Mouse (Mus musculus): Measurements from ENCODE around the gene Rbm7. TPM values are rescaled to one million over a fixed set of nuclear protein-coding genes. Genes with fewer than 3 reads are reported as not detected.
"Not testable (repeated sequence)": the region's sequence is repeated elsewhere in the genome, so short reads cannot be mapped to it uniquely, and the experiment has no call there.

Gene Rbm7
- 90.5 and 104 TPM in 2 replicates for polyA plus RNA-seq (2014; fragmentation: Nextera tagmentation; extraction: Ambion mirVana)

- peak within 1 kb of the TSS; percentile 82 for H3K9ac ChIP-seq (replicated peaks; ENCODE audit: low read depth, low read length)
- peaks cover 16% of the 10 kb centered on the region for H3K36me3 ChIP-seq (ENCODE audit: control insufficient read depth, insufficient read depth, low read length)
- no peaks in the 10 kb centered on the region for H3K27me3 ChIP-seq (ENCODE audit: control insufficient read depth, insufficient read depth, low read length)
- WGBS, result under 1% methylated on average over 72 of the region's 72 CpGs
- H3K9me3 ChIP-seq (ENCODE audit: control insufficient read depth, low read length), result no peaks in the 10 kb centered on the region
- H3K27ac ChIP-seq (ENCODE audit: low read depth, low read length), result peak within 1 kb of the TSS; percentile 96
- ATAC-seq (ENCODE audit: low read depth), result peak; percentile 100
- peak within 1 kb of the TSS; percentile 72 for H3K4me3 ChIP-seq (ENCODE audit: low read depth, low read length)
- H3K4me2 ChIP-seq (ENCODE audit: low read depth, low read length), result peak within 1 kb of the TSS; percentile 69
- peaks cover 16% of the 10 kb centered on the region for H3K4me1 ChIP-seq (ENCODE audit: control insufficient read depth, insufficient read depth, low read length)
Measured at GRCm38 (mm10) chr9:48494817-48495547, at the start of gene Rbm7, which contains the start of gene Gm5617. Gene Rbm7 (minus strand): TSS chr9:48495299. Gene Gm5617 (plus strand): TSS chr9:48495442.

GRCm38 (mm10) chr9:48538688-48539087 lies 43.6 kb upstream of the Rbm7 start:
- Histone ChIP-seq H3K27ac (ENCODE audit: low read depth, low read length) (peak overlapping the region; percentile 60), H3K4me3 (ENCODE audit: low read depth, low read length) (peak overlapping the region; percentile 7; the same call in 1 of the 2 replicates), H3K4me2 (ENCODE audit: low read depth, low read length) (peak overlapping the region; percentile 45), H3K4me1 (ENCODE audit: control insufficient read depth, insufficient read depth, low read length) (peaks cover 6% of the 10 kb centered on the region), H3K9me3 (ENCODE audit: control insufficient read depth, low read length) (no peaks in the 10 kb centered on the region), H3K27me3 (ENCODE audit: control insufficient read depth, insufficient read depth, low read length) (no peaks in the 10 kb centered on the region), H3K36me3 (ENCODE audit: control insufficient read depth, insufficient read depth, low read length) (no peaks in the 10 kb centered on the region), H3K9ac (replicated peaks; ENCODE audit: low read depth, low read length) (peak overlapping the region; percentile 29)
- 8% methylated on average over 12 of the region's 12 CpGs for WGBS
- peak; percentile 51 for ATAC-seq (ENCODE audit: low read depth)

- Histone ChIP-seq H3K4me3 (ENCODE audit: low read depth, low read length) (peak overlapping the region; percentile 7; the same call in 1 of the 2 replicates), H3K27me3 (ENCODE audit: control insufficient read depth, insufficient read depth, low read length) (no peaks in the 10 kb centered on the region), H3K9ac (replicated peaks; ENCODE audit: low read depth, low read length) (peak overlapping the region; percentile 29), H3K27ac (ENCODE audit: low read depth, low read length) (peak overlapping the region; percentile 60), H3K9me3 (ENCODE audit: control insufficient read depth, low read length) (no peaks in the 10 kb centered on the region), H3K4me1 (ENCODE audit: control insufficient read depth, insufficient read depth, low read length) (peaks cover 6% of the 10 kb centered on the region), H3K4me2 (ENCODE audit: low read depth, low read length) (peak overlapping the region; percentile 45), H3K36me3 (ENCODE audit: control insufficient read depth, insufficient read depth, low read length) (no peaks in the 10 kb centered on the region)
- 3% methylated on average over 17 of the region's 17 CpGs for whole genome bisulfite sequencing
- 0 out of 2 replicates have a peak, but pooled peaks have one; percentile 54 for ATAC-seq (ENCODE audit: low read depth)
Measured at GRCm38 (mm10) chr9:48538044-48538645, 43.0 kb upstream of the Rbm7 start.

GRCm38 (mm10) chr9:48537616-48538015 lies 42.5 kb upstream of the Rbm7 start:
- H3K4me1 ChIP-seq (ENCODE audit: control insufficient read depth, insufficient read depth, low read length); H3K36me3 ChIP-seq (ENCODE audit: control insufficient read depth, insufficient read depth, low read length); H3K27ac ChIP-seq (ENCODE audit: low read depth, low read length); H3K27me3 ChIP-seq (ENCODE audit: control insufficient read depth, insufficient read depth, low read length); H3K9me3 ChIP-seq (ENCODE audit: control insufficient read depth, low read length); ATAC-seq (ENCODE audit: low read depth); H3K4me3 ChIP-seq (ENCODE audit: low read depth, low read length); H3K9ac ChIP-seq (replicated peaks; ENCODE audit: low read depth, low read length): not testable (repeated sequence)
- peak overlapping the region; percentile 45; the same call in 1 of the 2 replicates for H3K4me2 ChIP-seq (ENCODE audit: low read depth, low read length)
- WGBS, result 15% methylated on average over 1 of the region's 1 CpGs

- H3K9ac ChIP-seq (replicated peaks; ENCODE audit: low read depth, low read length), result no peak overlapping the region
- WGBS, result 72% methylated on average over 1 of the region's 1 CpGs
- no peaks in the 10 kb centered on the region for H3K36me3 ChIP-seq (ENCODE audit: control insufficient read depth, insufficient read depth, low read length)
- no peak for ATAC-seq (ENCODE audit: low read depth)
- H3K4me1 ChIP-seq (ENCODE audit: control insufficient read depth, insufficient read depth, low read length), result peaks cover 6% of the 10 kb centered on the region
- H3K27me3 ChIP-seq (ENCODE audit: control insufficient read depth, insufficient read depth, low read length), result no peaks in the 10 kb centered on the region
- H3K4me2 ChIP-seq (ENCODE audit: low read depth, low read length), result no peak overlapping the region
- H3K9me3 ChIP-seq (ENCODE audit: control insufficient read depth, low read length), result no peaks in the 10 kb centered on the region
- H3K4me3 ChIP-seq (ENCODE audit: low read depth, low read length), result no peak overlapping the region
- no peak overlapping the region for H3K27ac ChIP-seq (ENCODE audit: low read depth, low read length)
Measured at GRCm38 (mm10) chr9:48536414-48536813, 41.3 kb upstream of the Rbm7 start.

- no peak overlapping the region for H3K4me3 ChIP-seq (ENCODE audit: low read depth, low read length)
- H3K36me3 ChIP-seq (ENCODE audit: control insufficient read depth, insufficient read depth, low read length), result no peaks in the 10 kb centered on the region
- no peak overlapping the region for H3K9ac ChIP-seq (replicated peaks; ENCODE audit: low read depth, low read length)
- no peak for ATAC-seq (ENCODE audit: low read depth)
- no peaks in the 10 kb centered on the region for H3K4me1 ChIP-seq (ENCODE audit: control insufficient read depth, insufficient read depth, low read length)
- 94% methylated on average over 2 of the region's 2 CpGs for WGBS
- H3K4me2 ChIP-seq (ENCODE audit: low read depth, low read length), result no peak overlapping the region
- no peak overlapping the region for H3K27ac ChIP-seq (ENCODE audit: low read depth, low read length)
- no peaks in the 10 kb centered on the region for H3K9me3 ChIP-seq (ENCODE audit: control insufficient read depth, low read length)
- no peaks in the 10 kb centered on the region for H3K27me3 ChIP-seq (ENCODE audit: control insufficient read depth, insufficient read depth, low read length)
Measured at GRCm38 (mm10) chr9:48532730-48533129, 37.6 kb upstream of the Rbm7 start.

GRCm38 (mm10) chr9:48532203-48532602 lies 37.1 kb upstream of the Rbm7 start:
- no peaks in the 10 kb centered on the region for H3K9me3 ChIP-seq (ENCODE audit: control insufficient read depth, low read length)
- ATAC-seq (ENCODE audit: low read depth), result no peak
- H3K9ac ChIP-seq (replicated peaks; ENCODE audit: low read depth, low read length), result no peak overlapping the region
- H3K4me3 ChIP-seq (ENCODE audit: low read depth, low read length), result no peak overlapping the region
- no peak overlapping the region for H3K4me2 ChIP-seq (ENCODE audit: low read depth, low read length)
- H3K27ac ChIP-seq (ENCODE audit: low read depth, low read length), result no peak overlapping the region
- H3K27me3 ChIP-seq (ENCODE audit: control insufficient read depth, insufficient read depth, low read length), result no peaks in the 10 kb centered on the region
- WGBS, result 72% methylated on average over 3 of the region's 3 CpGs
- no peaks in the 10 kb centered on the region for H3K4me1 ChIP-seq (ENCODE audit: control insufficient read depth, insufficient read depth, low read length)
- H3K36me3 ChIP-seq (ENCODE audit: control insufficient read depth, insufficient read depth, low read length), result no peaks in the 10 kb centered on the region

- no peaks in the 10 kb centered on the region for H3K9me3 ChIP-seq (ENCODE audit: control insufficient read depth, low read length)
- no peak for ATAC-seq (ENCODE audit: low read depth)
- H3K4me3 ChIP-seq (ENCODE audit: low read depth, low read length), result no peak overlapping the region
- no peaks in the 10 kb centered on the region for H3K27me3 ChIP-seq (ENCODE audit: control insufficient read depth, insufficient read depth, low read length)
- H3K9ac ChIP-seq (replicated peaks; ENCODE audit: low read depth, low read length), result no peak overlapping the region
- H3K4me1 ChIP-seq (ENCODE audit: control insufficient read depth, insufficient read depth, low read length), result no peaks in the 10 kb centered on the region
- WGBS, result 90% methylated on average over 4 of the region's 4 CpGs
- no peak overlapping the region for H3K27ac ChIP-seq (ENCODE audit: low read depth, low read length)
- no peak overlapping the region for H3K4me2 ChIP-seq (ENCODE audit: low read depth, low read length)
- no peaks in the 10 kb centered on the region for H3K36me3 ChIP-seq (ENCODE audit: control insufficient read depth, insufficient read depth, low read length)
Measured at GRCm38 (mm10) chr9:48531294-48531693, 36.2 kb upstream of the Rbm7 start.

- H3K4me2 ChIP-seq (ENCODE audit: low read depth, low read length), result no peak overlapping the region
- H3K27ac ChIP-seq (ENCODE audit: low read depth, low read length), result no peak overlapping the region
- H3K9me3 ChIP-seq (ENCODE audit: control insufficient read depth, low read length), result no peaks in the 10 kb centered on the region
- 95% methylated on average over 4 of the region's 4 CpGs for whole genome bisulfite sequencing
- H3K4me3 ChIP-seq (ENCODE audit: low read depth, low read length), result no peak overlapping the region
- H3K36me3 ChIP-seq (ENCODE audit: control insufficient read depth, insufficient read depth, low read length), result no peaks in the 10 kb centered on the region
- H3K27me3 ChIP-seq (ENCODE audit: control insufficient read depth, insufficient read depth, low read length), result no peaks in the 10 kb centered on the region
- ATAC-seq (ENCODE audit: low read depth), result no peak
- no peaks in the 10 kb centered on the region for H3K4me1 ChIP-seq (ENCODE audit: control insufficient read depth, insufficient read depth, low read length)
- no peak overlapping the region for H3K9ac ChIP-seq (replicated peaks; ENCODE audit: low read depth, low read length)
Measured at GRCm38 (mm10) chr9:48526520-48526919, 31.4 kb upstream of the Rbm7 start.
